Mouse (Mus musculus): Measurements from ENCODE around the gene Vwce. TPM values are rescaled to one million over a fixed set of nuclear protein-coding genes. Genes with fewer than 3 reads are reported as not detected.

Vwce gene
- total and polyA plus RNA-seq, 2 experiments, result 4.5 to 30.7 TPM

GRCm38 (mm10) chr19:10665093-10665492 lies 31.1 kb downstream of the Vwce start:
- Histone ChIP-seq H3K4me1 (ENCODE audit: control insufficient read depth, insufficient read depth, low read length) (peaks cover 3% of the 10 kb centered on the region; the same call in 1 of the 2 replicates), H3K27ac (replicated peaks; ENCODE audit: insufficient read depth, low read depth, low read length) (no peak overlapping the region), H3K27me3 (ENCODE audit: control insufficient read depth, insufficient read depth, low read length) (no peaks in the 10 kb centered on the region), H3K36me3 (ENCODE audit: control insufficient read depth, insufficient read depth, low read length) (peaks cover 7% of the 10 kb centered on the region; the same call in 1 of the 2 replicates), H3K79me2 (ENCODE audit: control insufficient read depth, insufficient read depth, low read length) (no peaks in the 10 kb centered on the region), H3K4me3 (ENCODE audit: insufficient read depth, low read depth, low read length) (no peak overlapping the region), H3K9ac (ENCODE audit: low read depth, low read length) (no peak overlapping the region)
- 56% methylated on average over 3 of the region's 3 CpGs for WGBS
- TF ChIP-seq POLR2A (IDR thresholded peaks at IDR 0.05; ENCODE audit: extremely low read depth, insufficient read depth, low read length) (no peak), CTCF (IDR thresholded peaks at IDR 0.05; ENCODE audit: low read depth, low read length) (no peak)
- peak; percentile 39 for DNase-seq (ENCODE audit: extremely low read depth, low read depth, low spot score)

GRCm38 (mm10) chr19:10665499-10665898 lies 31.5 kb downstream of the Vwce start:
- Histone ChIP-seq H3K79me2 (ENCODE audit: control insufficient read depth, insufficient read depth, low read length) (no peaks in the 10 kb centered on the region), H3K4me3 (ENCODE audit: insufficient read depth, low read depth, low read length) (no peak overlapping the region), H3K27ac (replicated peaks; ENCODE audit: insufficient read depth, low read depth, low read length) (no peak overlapping the region), H3K9ac (ENCODE audit: low read depth, low read length) (no peak overlapping the region), H3K27me3 (ENCODE audit: control insufficient read depth, insufficient read depth, low read length) (no peaks in the 10 kb centered on the region), H3K36me3 (ENCODE audit: control insufficient read depth, insufficient read depth, low read length) (peaks cover 5% of the 10 kb centered on the region; the same call in 1 of the 2 replicates), H3K4me1 (ENCODE audit: control insufficient read depth, insufficient read depth, low read length) (peaks cover 3% of the 10 kb centered on the region; the same call in 1 of the 2 replicates)
- DNase-seq (ENCODE audit: extremely low read depth, low read depth, low spot score), result peak; percentile 37
- 29% methylated on average over 2 of the region's 2 CpGs for WGBS
- TF ChIP-seq CTCF (IDR thresholded peaks at IDR 0.05; ENCODE audit: low read depth, low read length) (peak; percentile 93), POLR2A (IDR thresholded peaks at IDR 0.05; ENCODE audit: extremely low read depth, insufficient read depth, low read length) (no peak)

GRCm38 (mm10) chr19:10671319-10671718 lies 37.3 kb downstream of the Vwce start:
- H3K9ac ChIP-seq (ENCODE audit: low read depth, low read length), result no peak overlapping the region
- TF ChIP-seq CTCF (IDR thresholded peaks at IDR 0.05; ENCODE audit: low read depth, low read length), result no peak
- no peak for TF ChIP-seq POLR2A (IDR thresholded peaks at IDR 0.05; ENCODE audit: extremely low read depth, insufficient read depth, low read length)
- WGBS, result 88% methylated on average over 4 of the region's 4 CpGs
- H3K36me3 ChIP-seq (ENCODE audit: control insufficient read depth, insufficient read depth, low read length), result no peaks in the 10 kb centered on the region
- H3K4me3 ChIP-seq (ENCODE audit: insufficient read depth, low read depth, low read length), result no peak overlapping the region
- no peaks in the 10 kb centered on the region for H3K4me1 ChIP-seq (ENCODE audit: control insufficient read depth, insufficient read depth, low read length)
- DNase-seq (ENCODE audit: extremely low read depth, low read depth, low spot score), result no peak
- H3K79me2 ChIP-seq (ENCODE audit: control insufficient read depth, insufficient read depth, low read length), result no peaks in the 10 kb centered on the region
- no peak overlapping the region for H3K27ac ChIP-seq (replicated peaks; ENCODE audit: insufficient read depth, low read depth, low read length)
- H3K27me3 ChIP-seq (ENCODE audit: control insufficient read depth, insufficient read depth, low read length), result no peaks in the 10 kb centered on the region

- Histone ChIP-seq H3K9ac (ENCODE audit: low read depth, low read length) (no peak overlapping the region), H3K27ac (replicated peaks; ENCODE audit: insufficient read depth, low read depth, low read length) (no peak overlapping the region), H3K79me2 (ENCODE audit: control insufficient read depth, insufficient read depth, low read length) (no peaks in the 10 kb centered on the region), H3K36me3 (ENCODE audit: control insufficient read depth, insufficient read depth, low read length) (no peaks in the 10 kb centered on the region), H3K4me1 (ENCODE audit: control insufficient read depth, insufficient read depth, low read length) (no peaks in the 10 kb centered on the region), H3K4me3 (ENCODE audit: insufficient read depth, low read depth, low read length) (no peak overlapping the region), H3K27me3 (ENCODE audit: control insufficient read depth, insufficient read depth, low read length) (no peaks in the 10 kb centered on the region)
- TF ChIP-seq POLR2A (IDR thresholded peaks at IDR 0.05; ENCODE audit: extremely low read depth, insufficient read depth, low read length) (no peak), CTCF (IDR thresholded peaks at IDR 0.05; ENCODE audit: low read depth, low read length) (no peak)
- DNase-seq (ENCODE audit: extremely low read depth, low read depth, low spot score), result no peak
- WGBS, result 84% methylated on average over 9 of the region's 9 CpGs
Observed at GRCm38 (mm10) chr19:10671854-10672417, 37.9 kb downstream of the Vwce start.

- no peak for DNase-seq (ENCODE audit: extremely low read depth, low read depth, low spot score)
- no peak for TF ChIP-seq CTCF (IDR thresholded peaks at IDR 0.05; ENCODE audit: low read depth, low read length)
- no peak for TF ChIP-seq POLR2A (IDR thresholded peaks at IDR 0.05; ENCODE audit: extremely low read depth, insufficient read depth, low read length)
- Histone ChIP-seq H3K4me3 (ENCODE audit: insufficient read depth, low read depth, low read length) (no peak overlapping the region), H3K36me3 (ENCODE audit: control insufficient read depth, insufficient read depth, low read length) (no peaks in the 10 kb centered on the region), H3K27ac (replicated peaks; ENCODE audit: insufficient read depth, low read depth, low read length) (no peak overlapping the region), H3K9ac (ENCODE audit: low read depth, low read length) (no peak overlapping the region), H3K79me2 (ENCODE audit: control insufficient read depth, insufficient read depth, low read length) (no peaks in the 10 kb centered on the region), H3K27me3 (ENCODE audit: control insufficient read depth, insufficient read depth, low read length) (no peaks in the 10 kb centered on the region), H3K4me1 (ENCODE audit: control insufficient read depth, insufficient read depth, low read length) (no peaks in the 10 kb centered on the region)
- WGBS, result 91% methylated on average over 1 of the region's 1 CpGs
Observed at GRCm38 (mm10) chr19:10673275-10673674, 39.3 kb downstream of the Vwce start.

GRCm38 (mm10) chr19:10676656-10677055 lies 42.6 kb downstream of the Vwce start:
- no peaks in the 10 kb centered on the region for H3K36me3 ChIP-seq (ENCODE audit: control insufficient read depth, insufficient read depth, low read length)
- H3K27ac ChIP-seq (replicated peaks; ENCODE audit: insufficient read depth, low read depth, low read length), result no peak overlapping the region
- H3K79me2 ChIP-seq (ENCODE audit: control insufficient read depth, insufficient read depth, low read length), result no peaks in the 10 kb centered on the region
- TF ChIP-seq POLR2A (IDR thresholded peaks at IDR 0.05; ENCODE audit: extremely low read depth, insufficient read depth, low read length), result no peak
- TF ChIP-seq CTCF (IDR thresholded peaks at IDR 0.05; ENCODE audit: low read depth, low read length), result no peak
- H3K27me3 ChIP-seq (ENCODE audit: control insufficient read depth, insufficient read depth, low read length), result no peaks in the 10 kb centered on the region
- H3K9ac ChIP-seq (ENCODE audit: low read depth, low read length), result no peak overlapping the region
- no peaks in the 10 kb centered on the region for H3K4me1 ChIP-seq (ENCODE audit: control insufficient read depth, insufficient read depth, low read length)
- WGBS, result 88% methylated on average over 16 of the region's 16 CpGs
- DNase-seq (ENCODE audit: extremely low read depth, low read depth, low spot score), result no peak
- H3K4me3 ChIP-seq (ENCODE audit: insufficient read depth, low read depth, low read length), result no peak overlapping the region
